Mouse (Mus musculus) mouse embryonic stem cell (cell line): Measurements from ENCODE around the gene Fasn.
"Not testable (repeated sequence)": the region's sequence is repeated elsewhere in the genome, so short reads cannot be mapped to it uniquely, and the experiment has no call there.

Experiments
- in situ Hi-C, 2 experiments: fragments of 300-500 bp; cut with MboI; formaldehyde crosslinking; loops; 1 replicate in 1 of 2; 3 replicates in 1 of 2; pipeline ENCODE4 v1.14.3; 2019 to 2020; ENCODE audit warnings: low sequenced_read_pairs in 2 of 2, low pct_unique_long_range_greater_than_20kb in 1 of 2, mixed read lengths in 1 of 2; ENCODE audit not compliant: unreplicated experiment in 1 of 2

Gene Fasn

GRCm38 (mm10) chr11:120775774-120776469, 48.4 kb downstream of the Fasn start:
- in situ Hi-C loops: no loop called here

GRCm38 (mm10) chr11:120773463-120774190, 50.7 kb downstream of the Fasn start:
- in situ Hi-C loops: loop anchor here in 1 of 2 experiments (5.0 kb wide), 1 partner anchor 46 kb away; the partner anchor contains the start of gene Dcxr

GRCm38 (mm10) chr11:120772749-120773148, 51.6 kb downstream of the Fasn start:
- in situ Hi-C loops: loop anchor here in 1 of 2 experiments (5.0 kb wide), 1 partner anchor 45 kb away; the partner anchor contains the start of gene Dcxr

- in situ Hi-C loops: loop anchor here in 1 of 2 experiments (5.0 kb wide), 1 partner anchor 41 kb away; the partner anchor contains the start of gene Dcxr
Observed at GRCm38 (mm10) chr11:120768206-120768605, 56.1 kb downstream of the Fasn start.

- in situ Hi-C loops: loop anchor here in 1 of 2 experiments (5.0 kb wide), 1 partner anchor 40 kb away; the partner anchor contains the start of gene Dcxr
Observed at GRCm38 (mm10) chr11:120767023-120767422, 57.3 kb downstream of the Fasn start.

GRCm38 (mm10) chr11:120763121-120763999, 61.0 kb downstream of the Fasn start:
- in situ Hi-C loops: not testable (repeated sequence)

GRCm38 (mm10) chr11:120762672-120763041, 61.7 kb downstream of the Fasn start, which contains the start of gene Hmga1b:
Gene Hmga1b, plus strand, starts transcription at chr11:120762794.
- in situ Hi-C loops: not testable (repeated sequence)

- in situ Hi-C loops: no loop called here
Observed at GRCm38 (mm10) chr11:120761811-120762671, 62.3 kb downstream of the Fasn start.

- in situ Hi-C loops: no loop called here
Observed at GRCm38 (mm10) chr11:120760236-120760635, 64.1 kb downstream of the Fasn start.
